Mouse (Mus musculus) MEL (cell line): ENCODE results near the gene Hist1h3c. TPM values are rescaled to one million over a fixed set of nuclear protein-coding genes. Genes with fewer than 3 reads are reported as not detected.

Source experiments
- DNase-seq: peaks from one replicate; pipeline ENCODE4 v3.0.0; 2011; ENCODE audit warnings: low read depth, low spot score
- H3K27ac ChIP-seq: 2 replicates; pipeline ENCODE4 v1.5.1; 2012; ENCODE audit warnings: low read depth, mild to moderate bottlenecking, control low read depth, low read length, moderate library complexity; ENCODE audit not compliant: control insufficient read depth
- H3K27me3 ChIP-seq, 2 experiments: fragments of 150-350 bp in 1 of 2; sonication (generic) in 1 of 2; 2 replicates each; pipeline ENCODE4 v1.6.1; 2012; ENCODE audit warnings: low read length in 2 of 2, mild to moderate bottlenecking in 2 of 2, improper control_type of control experiment in 1 of 2, moderate library complexity in 1 of 2; ENCODE audit not compliant: insufficient read depth in 2 of 2, control insufficient read depth in 1 of 2
- H3K36me3 ChIP-seq, 2 experiments: 2 replicates each; pipeline ENCODE4 v1.6.1; 2012 to 2014; ENCODE audit warnings: low read length in 2 of 2, improper control_type of control experiment in 1 of 2, inconsistent platforms in 1 of 2, mild to moderate bottlenecking in 1 of 2; ENCODE audit not compliant: insufficient read depth in 2 of 2, control insufficient read depth in 1 of 2
- H3K4me1 ChIP-seq, 2 experiments: fragments of 150-350 bp in 1 of 2; sonication (generic) in 1 of 2; 2 replicates each; pipeline ENCODE4 v1.6.1; 2012; ENCODE audit warnings: low read length in 2 of 2, improper control_type of control experiment in 1 of 2, mild to moderate bottlenecking in 1 of 2; ENCODE audit not compliant: insufficient read depth in 2 of 2, control insufficient read depth in 1 of 2
- H3K4me3 ChIP-seq, 2 experiments: fragments of 150-350 bp in 1 of 2; sonication (generic) in 1 of 2; 2 replicates each; pipeline ENCODE4 v1.5.1; 2012; ENCODE audit warnings: low read depth in 2 of 2, low read length in 2 of 2, mild to moderate bottlenecking in 2 of 2, moderate library complexity in 2 of 2, control low read depth in 1 of 2, improper control_type of control experiment in 1 of 2; ENCODE audit not compliant: control insufficient read depth in 1 of 2, insufficient read depth in 1 of 2
- H3K79me2 ChIP-seq: 2 replicates; pipeline ENCODE4 v1.6.1; 2012; ENCODE audit warnings: mild to moderate bottlenecking, low read length, moderate library complexity; ENCODE audit not compliant: control insufficient read depth, poor library complexity, insufficient read depth
- H3K9ac ChIP-seq: 2 replicates; pipeline ENCODE4 v1.6.1; 2012; ENCODE audit warnings: low read depth, mild to moderate bottlenecking, control low read depth, low read length, moderate library complexity; ENCODE audit not compliant: control insufficient read depth, poor library complexity, severe bottlenecking
- H3K9me3 ChIP-seq: fragments of 150-350 bp; sonication (generic); replicated peaks from 2 replicates; pipeline ENCODE4 v1.6.1; 2012; ENCODE audit warnings: mild to moderate bottlenecking, low read length, improper control_type of control experiment, moderate library complexity; ENCODE audit not compliant: insufficient read depth
- CHD1 ChIP-seq: IDR thresholded peaks from 2 replicates; pipeline ENCODE4 v1.6.1; 2012; ENCODE audit warnings: low read depth, mild to moderate bottlenecking, inconsistent platforms, low read length, improper control_type of control experiment
- CHD2 ChIP-seq: IDR thresholded peaks from 2 replicates; pipeline ENCODE4 v1.6.1; 2011; ENCODE audit warnings: low read length, improper control_type of control experiment
- CTCF ChIP-seq, 3 experiments: IDR thresholded peaks in 2 of 3; conservative IDR thresholded peaks in 1 of 3; 2 replicates each; pipeline ENCODE4 v1.5.1; 2011 to 2012; ENCODE audit warnings: low read length in 3 of 3, low read depth in 2 of 3, mild to moderate bottlenecking in 2 of 3, improper control_type of control experiment in 1 of 3, inconsistent platforms in 1 of 3, mixed read lengths in 1 of 3, moderate library complexity in 1 of 3; ENCODE audit not compliant: control insufficient read depth in 1 of 3, insufficient read depth in 1 of 3, poor library complexity in 1 of 3, severe bottlenecking in 1 of 3
- KAT2A ChIP-seq: conservative IDR thresholded peaks from 2 replicates; pipeline ENCODE4 v1.6.1; 2012; ENCODE audit warnings: low read depth, low read length, improper control_type of control experiment, inconsistent platforms
- MAFK ChIP-seq: IDR thresholded peaks from 2 replicates; pipeline ENCODE4 v1.6.1; 2011; ENCODE audit warnings: low read depth, mild to moderate bottlenecking, low read length, improper control_type of control experiment, borderline replicate concordance
- MXI1 ChIP-seq: IDR thresholded peaks from 2 replicates; pipeline ENCODE4 v1.6.1; 2011; ENCODE audit warnings: mild to moderate bottlenecking, low read depth, low read length, improper control_type of control experiment
- MYC ChIP-seq: IDR thresholded peaks from 2 replicates; pipeline ENCODE4 v1.6.1; 2011; ENCODE audit warnings: low read depth, mild to moderate bottlenecking, low read length, improper control_type of control experiment, moderate library complexity
- POLR2A ChIP-seq, 2 experiments: IDR thresholded peaks; 2 replicates each; pipeline ENCODE4 v1.6.1; 2011 to 2012; ENCODE audit warnings: low read length in 2 of 2, mild to moderate bottlenecking in 2 of 2, control low read depth in 1 of 2, improper control_type of control experiment in 1 of 2, low read depth in 1 of 2, moderate library complexity in 1 of 2; ENCODE audit not compliant: control insufficient read depth in 1 of 2, insufficient read depth in 1 of 2, poor library complexity in 1 of 2
- POLR2AphosphoS2 ChIP-seq: IDR thresholded peaks from 2 replicates; pipeline ENCODE4 v1.6.1; 2011; ENCODE audit warnings: low read length, improper control_type of control experiment
- POLR2AphosphoS5 ChIP-seq: IDR thresholded peaks from 2 replicates; pipeline ENCODE4 v1.6.1; 2012; ENCODE audit warnings: low read depth, borderline replicate concordance, mild to moderate bottlenecking, inconsistent platforms, low read length, moderate library complexity, mixed read lengths
- SMC3 ChIP-seq: IDR thresholded peaks from 2 replicates; pipeline ENCODE4 v1.6.1; 2011; ENCODE audit warnings: low read depth, low read length, improper control_type of control experiment
- TBP ChIP-seq: IDR thresholded peaks from 2 replicates; pipeline ENCODE4 v1.8.0; 2011; ENCODE audit warnings: low read depth, low read length, improper control_type of control experiment
- USF2 ChIP-seq, 2 experiments: IDR thresholded peaks; 2 replicates each; pipeline ENCODE4 v1.6.1; 2011 to 2012; ENCODE audit warnings: improper control_type of control experiment in 2 of 2, low read length in 2 of 2, borderline replicate concordance in 1 of 2, inconsistent platforms in 1 of 2, low read depth in 1 of 2, mild to moderate bottlenecking in 1 of 2; ENCODE audit not compliant: insufficient read depth in 1 of 2
- polyA plus RNA-seq, 2 experiments: library from polyadenylated mRNA; stranded (reverse) in 1 of 2; unstranded in 1 of 2; fragments of >175 nt in 1 of 2; fragments of >200 nt in 1 of 2; gene quantifications; 2 replicates each; pipeline versions ENCODE4 v1.2.1 to v1.2.4; 2012; ENCODE audit warnings: low replicate concordance in 2 of 2, low read depth in 1 of 2; ENCODE audit not compliant: insufficient read length in 2 of 2, insufficient read depth in 1 of 2, missing spikeins in 1 of 2
- total RNA-seq: library from RNA; depleted of rRNA; stranded (reverse); fragments of 300-350 nt; gene quantifications from 2 replicates; pipeline ENCODE4 v1.2.3, GENCODE M21; 2012

Gene Hist1h3c
- total and polyA plus RNA-seq, 3 experiments, result 1.7 to 1,651 TPM; not detected in 1

GRCm38 (mm10) chr13:23760240-23760971, 15.0 kb upstream of the Hist1h3c start:
- Histone ChIP-seq H3K4me3 (peak overlapping the region; percentile 1 to 27; a peak in 3 of 4 replicates), H3K27ac (peak overlapping the region; percentile 97), H3K9me3 (no peaks in the 10 kb centered on the region), H3K36me3 (peaks cover 0 to 42% of the 10 kb centered on the region in 2 experiments; a peak in 2 of 4 replicates), H3K4me1 (peaks cover 0 to 16% of the 10 kb centered on the region in 2 experiments; a peak in 2 of 4 replicates), H3K27me3 (no peaks in the 10 kb centered on the region), H3K79me2 (no peaks in the 10 kb centered on the region; the same call in 1 of the 2 replicates), H3K9ac (peak overlapping the region; percentile 81)
- DNase-seq, result peak; percentile 90
- TF ChIP-seq POLR2AphosphoS2 (no peak), POLR2A (IDR thresholded peaks at IDR 0.05; ENCODE audit: control insufficient read depth in 1 of 2, insufficient read depth in 1 of 2, low read depth in 1 of 2, low read length in 2 of 2, poor library complexity in 1 of 2) (peak; percentile 82 to 92; a peak in 3 of 4 replicates), TBP (0 out of 2 replicates have a peak, but pooled peaks have one; percentile 11), MXI1 (no peak), CHD2 (no peak), CTCF (IDR thresholded peaks at IDR 0.05 in 2 of 3, conservative IDR thresholded peaks at IDR 0.05 in 1 of 3; ENCODE audit: control insufficient read depth in 1 of 3, insufficient read depth in 1 of 3, low read depth in 2 of 3, low read length in 3 of 3, poor library complexity in 1 of 3, severe bottlenecking in 1 of 3) (peak in 1 of 3 experiments; percentile 6; a peak in 1 of 6 replicates), POLR2AphosphoS5 (peak; percentile 94; the same call in 1 of the 2 replicates), SMC3 (no peak)

- no peak for DNase-seq
- no peaks in the 10 kb centered on the region for H3K9me3 ChIP-seq
- no peaks in the 10 kb centered on the region; the same call in 1 of the 2 replicates for H3K79me2 ChIP-seq
- no peaks in the 10 kb centered on the region for H3K27me3 ChIP-seq
- H3K4me1 ChIP-seq, result peaks cover 0 to 19% of the 10 kb centered on the region in 2 experiments; a peak in 2 of 4 replicates
- peak overlapping the region; percentile 97 for H3K27ac ChIP-seq
- peak overlapping the region in 1 of 2 experiments; percentile 27; a peak in 2 of 4 replicates for H3K4me3 ChIP-seq
- peaks cover 0 to 47% of the 10 kb centered on the region in 2 experiments; a peak in 2 of 4 replicates for H3K36me3 ChIP-seq
- peak overlapping the region; percentile 81 for H3K9ac ChIP-seq
- TF ChIP-seq MYC (no peak), POLR2AphosphoS2 (no peak), USF2 (IDR thresholded peaks at IDR 0.05; ENCODE audit: borderline replicate concordance in 1 of 2, insufficient read depth in 1 of 2, low read depth in 1 of 2, low read length in 2 of 2) (no peak), MAFK (no peak), CHD1 (no peak), MXI1 (no peak), CTCF (IDR thresholded peaks at IDR 0.05 in 2 of 3, conservative IDR thresholded peaks at IDR 0.05 in 1 of 3; ENCODE audit: control insufficient read depth in 1 of 3, insufficient read depth in 1 of 3, low read depth in 2 of 3, low read length in 3 of 3, poor library complexity in 1 of 3, severe bottlenecking in 1 of 3) (0 out of 6 replicates have a peak, but pooled peaks of 1 of the 3 experiments have one; percentile 31), KAT2A (no peak)
Observed at GRCm38 (mm10) chr13:23759916-23760239, 14.5 kb upstream of the Hist1h3c start.
